Mouse (Mus musculus) neural tube, embryonic 15.5 days (tissue): ENCODE measurements around the gene Prkab2. TPM values are rescaled to one million over a fixed set of nuclear protein-coding genes. Genes with fewer than 3 reads are reported as not detected.

Source experiments
- microRNA-seq: library from miRNA; unstranded; fragments of <30 nt; microRNA quantifications from one replicate; pipeline ENCODE4, GENCODE M21; 2017
- polyA plus RNA-seq: library from polyadenylated mRNA; unstranded; fragments of >200 nt; fragmentation: Nextera tagmentation; extraction: Ambion mirVana; gene quantifications from 2 replicates; pipeline ENCODE4 v1.2.1, GENCODE M21; 2015

Prkab2 gene
- polyA plus RNA-seq, 1 experiment from 2014 or later = 15.4 TPM

Small RNAs within 50 kb of the gene (microRNA-seq; reads per million reads assigned to microRNA genes)
- gene Mir7225 = not detected

Other genes starting within 250 kb of the Prkab2 start
- gene Olfr1402, start 236.2 kb upstream of the Prkab2 start, polyA plus RNA-seq = not detected in 2 replicates
- gene Chd1l, start 48.0 kb upstream of the Prkab2 start, polyA plus RNA-seq = 4.3 and 8.2 TPM in 2 replicates
- 0.72 and 2.1 TPM in 2 replicates for gene Fmo5, start 29.4 kb upstream of the Prkab2 start, polyA plus RNA-seq
- not detected in 2 replicates for gene Gm17651, start 16.5 kb downstream of the Prkab2 start, polyA plus RNA-seq
- 55.2 and 62.6 TPM in 2 replicates for gene Pde4dip, start 230.5 kb downstream of the Prkab2 start, polyA plus RNA-seq
- 93.9 and 97.1 TPM in 2 replicates for gene Sec22b, start 243.0 kb downstream of the Prkab2 start, polyA plus RNA-seq